Comparison of ENCODE assay signal across 8 mouse cellular contexts in the genomic region with DNA sequence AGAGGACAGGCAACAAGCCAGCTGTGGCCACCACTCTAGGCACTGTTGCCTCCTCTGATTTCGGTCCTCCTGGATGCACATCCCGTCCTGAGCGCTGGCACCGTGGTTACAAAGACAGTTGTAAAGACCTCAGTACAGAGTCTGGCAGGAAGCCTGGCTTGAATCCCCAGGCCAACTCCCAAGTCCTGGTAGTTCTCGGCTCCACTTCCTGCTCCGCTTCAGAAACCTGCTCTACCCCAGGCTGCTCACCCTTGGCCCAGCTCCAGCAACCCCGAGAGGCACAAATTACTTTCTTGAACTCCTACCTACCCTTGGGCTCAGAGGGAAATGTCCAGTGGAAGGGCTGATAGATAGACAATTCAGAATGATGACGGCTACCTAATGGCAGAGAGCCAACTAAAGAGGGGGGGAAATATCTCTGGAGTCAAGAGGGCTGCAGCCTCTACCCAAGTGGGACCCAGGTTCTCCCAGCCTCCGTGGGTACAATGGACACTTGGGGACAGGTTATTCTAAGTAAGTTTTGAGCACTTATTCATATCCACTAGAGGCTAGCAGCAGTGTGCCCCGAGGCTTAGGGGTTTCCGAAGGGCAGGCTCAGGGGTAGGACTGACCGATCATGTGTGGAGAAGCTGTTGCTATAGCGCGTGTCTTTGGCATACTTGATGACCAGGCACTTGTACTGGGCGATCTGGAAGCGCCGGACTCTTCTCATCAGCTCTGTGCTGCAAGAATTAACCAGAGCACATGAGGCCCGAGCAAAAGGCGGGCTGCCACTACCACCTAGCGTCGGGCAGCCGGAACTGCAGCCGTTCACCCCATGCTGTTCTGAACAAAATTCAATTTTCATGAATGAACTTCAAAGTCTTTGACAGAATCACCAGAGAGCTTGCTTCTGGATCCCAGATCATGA. TPM values are rescaled to one million over a fixed set of nuclear protein-coding genes. Genes with fewer than 3 reads are reported as not detected.
DNase-seq lines count a peak whose midpoint lies in the region; ATAC-seq and TF ChIP-seq lines count a peak whose summit lies in the region.

No protein-coding gene starts in this region.

- peak overlapping the region; percentile 34 for H3K4me3 ChIP-seq in forebrain, embryonic 14.5 days (ENCODE audit: low read depth, low read length)
- peak overlapping the region; percentile 66 for H3K4me3 ChIP-seq in lung, embryonic 14.5 days (ENCODE audit: low read depth, low read length)
- H3K4me3 ChIP-seq in olfactory bulb, adult 2 months (ENCODE audit: insufficient read depth, low read depth, low read length) = no peak overlapping the region
- peak overlapping the region; percentile 34 for H3K4me3 ChIP-seq in thymus, adult 2 months (ENCODE audit: control insufficient read depth, insufficient read depth, low read length)

- peak overlapping the region; percentile 56 for H3K9ac ChIP-seq in forebrain, embryonic 14.5 days (ENCODE audit: low read length)
- peak overlapping the region; percentile 81 for H3K9ac ChIP-seq in lung, embryonic 14.5 days

- peak; percentile 77 for ATAC-seq in forebrain, embryonic 14.5 days
- ATAC-seq in lung, embryonic 14.5 days (ENCODE audit: insufficient read depth) = peak; percentile 71

- H3K27ac ChIP-seq in forebrain, embryonic 14.5 days (ENCODE audit: low read depth, low read length) = peak overlapping the region; percentile 76; the same call in 1 of the 2 replicates
- H3K27ac ChIP-seq in lung, embryonic 14.5 days (ENCODE audit: low read depth) = peak overlapping the region; percentile 55; the same call in 1 of the 2 replicates
- no peak overlapping the region for H3K27ac ChIP-seq in olfactory bulb, adult 2 months (ENCODE audit: insufficient read depth, low read depth, low read length)
- H3K27ac ChIP-seq in thymus, adult 2 months (ENCODE audit: control insufficient read depth, insufficient read depth, low read length) = peak overlapping the region; percentile 7; the same call in 1 of the 2 replicates

- H3K9me3 ChIP-seq in forebrain, embryonic 14.5 days (replicated peaks; ENCODE audit: control insufficient read depth, low read length) = no peaks in the 10 kb centered on the region
- no peaks in the 10 kb centered on the region for H3K9me3 ChIP-seq in lung, embryonic 14.5 days (ENCODE audit: low read depth, low read length)

- TF ChIP-seq CTCF in lung, embryonic 14.5 days (IDR thresholded peaks at IDR 0.05; ENCODE audit: low read depth) = peak; percentile 96
- peak; percentile 95 for TF ChIP-seq CTCF in olfactory bulb, adult 2 months (IDR thresholded peaks at IDR 0.05; ENCODE audit: insufficient read depth, low read depth, low read length)
- TF ChIP-seq CTCF in thymus, adult 2 months (IDR thresholded peaks at IDR 0.05; ENCODE audit: borderline replicate concordance, control insufficient read depth, extremely low read depth, insufficient read depth, low read length, poor library complexity) = peak; percentile 94

- DNase-seq in ES-CJ7 (ENCODE audit: low read depth, low spot score) = peak; percentile 75
- peak; percentile 63 for DNase-seq in cerebellum, adult 11-12 months
- peak; percentile 85 for DNase-seq in forebrain, embryonic 14.5 days (ENCODE audit: low spot score)
- peak; percentile 66 for DNase-seq in heart, postnatal 25 days (ENCODE audit: low spot score)
- peak; percentile 61 to 85 for DNase-seq in layer of hippocampus, adult 8-10 months (ENCODE audit: low spot score in 2 of 2)
- peak; percentile 94 for DNase-seq in lung, embryonic 14.5 days
- peak; percentile 80 for DNase-seq in thymus, adult 2 months

- H3K4me1 ChIP-seq in forebrain, embryonic 14.5 days (ENCODE audit: control insufficient read depth, insufficient read depth, low read length) = peaks cover 22% of the 10 kb centered on the region
- H3K4me1 ChIP-seq in lung, embryonic 14.5 days (ENCODE audit: insufficient read depth) = peaks cover 30% of the 10 kb centered on the region
- peaks cover 16% of the 10 kb centered on the region for H3K4me1 ChIP-seq in olfactory bulb, adult 2 months (ENCODE audit: control insufficient read depth, insufficient read depth, low read length)
- H3K4me1 ChIP-seq in thymus, adult 2 months (replicated peaks; ENCODE audit: control insufficient read depth, insufficient read depth, low read length) = peaks cover 53% of the 10 kb centered on the region

- 11% methylated on average over 23 of the region's 23 CpGs for WGBS in forebrain, embryonic 14.5 days
- WGBS in lung, embryonic 14.5 days = 14% methylated on average over 23 of the region's 23 CpGs
- WGBS in olfactory bulb, adult 2 months = 9% methylated on average over 23 of the region's 23 CpGs
- 23% methylated on average over 23 of the region's 23 CpGs for WGBS in thymus, adult 2 months

- intact Hi-C loops in heart, postnatal 25 days (cut with DNase I) = loop anchor here (1.0 to 2.0 kb wide), 4 partner anchors 34 to 440 kb away; no protein-coding TSS in a partner anchor

- H3K4me2 ChIP-seq in forebrain, embryonic 14.5 days (ENCODE audit: low read length) = peak overlapping the region; percentile 74
- H3K4me2 ChIP-seq in lung, embryonic 14.5 days = peak overlapping the region; percentile 82

- no peaks in the 10 kb centered on the region for H3K27me3 ChIP-seq in forebrain, embryonic 14.5 days (replicated peaks; ENCODE audit: control insufficient read depth, insufficient read depth, low read length)
- H3K27me3 ChIP-seq in lung, embryonic 14.5 days (ENCODE audit: insufficient read depth, low read length) = no peaks in the 10 kb centered on the region
- H3K27me3 ChIP-seq in thymus, adult 2 months (ENCODE audit: control insufficient read depth, insufficient read depth, low read length) = no peaks in the 10 kb centered on the region

- no peak for TF ChIP-seq POLR2A in olfactory bulb, adult 2 months (IDR thresholded peaks at IDR 0.05; ENCODE audit: insufficient read depth, low read depth, low read length)
- 0 out of 2 replicates have a peak, but pooled peaks have one; percentile 15 for TF ChIP-seq POLR2A in thymus, adult 2 months (IDR thresholded peaks at IDR 0.05; ENCODE audit: control insufficient read depth, extremely low read depth, insufficient read depth, low read length, poor library complexity)

- peaks cover 26% of the 10 kb centered on the region; the same call in 1 of the 2 replicates for H3K36me3 ChIP-seq in forebrain, embryonic 14.5 days (ENCODE audit: control insufficient read depth, insufficient read depth, low read length)
- H3K36me3 ChIP-seq in lung, embryonic 14.5 days (ENCODE audit: insufficient read depth) = peaks cover 42% of the 10 kb centered on the region
- H3K36me3 ChIP-seq in thymus, adult 2 months (ENCODE audit: control insufficient read depth, insufficient read depth, low read length) = peaks cover 6% of the 10 kb centered on the region; the same call in 1 of the 2 replicates

RNA-seq across cellular contexts. Expression of a gene that starts 1.4 kb away (rescaled TPM):
- polyA plus RNA-seq in forebrain, embryonic 14.5 days (2014; fragmentation: Nextera tagmentation; extraction: Ambion mirVana) = 4.4 and 5.7 TPM in 2 replicates
- 1 to 10 TPM; 4.3 to 5.6 TPM for total RNA-seq in heart, postnatal 25 days (2021)
- total RNA-seq in layer of hippocampus, adult 8-10 months (2022) = 1 to 10 TPM; 4.0 to 5.4 (median 4.2) TPM
- polyA plus RNA-seq in lung, embryonic 14.5 days (2014; fragmentation: Nextera tagmentation; extraction: Ambion mirVana) = 4.6 TPM in 2 replicates
- polyA plus RNA-seq in olfactory bulb, adult 2 months (2012; ENCODE audit: insufficient read depth, insufficient read length, low replicate concordance, missing spikeins) = not detected in 2 replicates
- 17.7 and 18.2 TPM in 2 replicates for polyA plus RNA-seq in thymus, adult 2 months (2012; rRNA removed)

RNA-seq across cellular contexts. Expression of a gene that starts 1.6 kb away (rescaled TPM):
- polyA plus RNA-seq in forebrain, embryonic 14.5 days (2014; fragmentation: Nextera tagmentation; extraction: Ambion mirVana) = 44.9 and 67.8 TPM in 2 replicates
- 1 to 10 TPM; 2.3 to 3.2 TPM for total RNA-seq in heart, postnatal 25 days (2021)
- total RNA-seq in layer of hippocampus, adult 8-10 months (2022) = 1 to 10 TPM in 1 of 4 experiments, under 1 TPM in 3; 0.54 to 1.3 (median 0.88) TPM
- 144 and 158 TPM in 2 replicates for polyA plus RNA-seq in lung, embryonic 14.5 days (2014; fragmentation: Nextera tagmentation; extraction: Ambion mirVana)
- polyA plus RNA-seq in olfactory bulb, adult 2 months (2012; ENCODE audit: insufficient read depth, insufficient read length, low replicate concordance, missing spikeins) = not detected in 2 replicates
- 130 and 167 TPM in 2 replicates for polyA plus RNA-seq in thymus, adult 2 months (2012; rRNA removed)

RNA-seq across cellular contexts. Expression of a gene that starts 14.8 kb away (rescaled TPM):
- polyA plus RNA-seq in forebrain, embryonic 14.5 days (2014; fragmentation: Nextera tagmentation; extraction: Ambion mirVana) = 0.41 and 1.3 TPM in 2 replicates
- 1 to 10 TPM in 1 of 2 experiments, under 1 TPM in 1; 0.36 to 1.2 TPM for total RNA-seq in heart, postnatal 25 days (2021)
- 1 to 10 TPM in 3 of 4 experiments, not detected in 1; 1.7 to 2.2 (median 1.9) TPM for total RNA-seq in layer of hippocampus, adult 8-10 months (2022)
- polyA plus RNA-seq in lung, embryonic 14.5 days (2014; fragmentation: Nextera tagmentation; extraction: Ambion mirVana) = 0.23 and 0.30 TPM in 2 replicates
- not detected in 2 replicates for polyA plus RNA-seq in olfactory bulb, adult 2 months (2012; ENCODE audit: insufficient read depth, insufficient read length, low replicate concordance, missing spikeins)
- 0.06 TPM in 1 of 2 replicates, not detected in the other for polyA plus RNA-seq in thymus, adult 2 months (2012; rRNA removed)

RNA-seq across cellular contexts. Expression of a gene that starts 14.8 kb away (rescaled TPM):
- polyA plus RNA-seq in forebrain, embryonic 14.5 days (2014; fragmentation: Nextera tagmentation; extraction: Ambion mirVana) = 19.2 and 20.7 TPM in 2 replicates
- total RNA-seq in heart, postnatal 25 days (2021) = 100 to 1,000 TPM; 109 to 113 TPM
- 10 to 100 TPM; 11.4 to 33.5 (median 24.5) TPM for total RNA-seq in layer of hippocampus, adult 8-10 months (2022)
- 65.9 and 71.6 TPM in 2 replicates for polyA plus RNA-seq in lung, embryonic 14.5 days (2014; fragmentation: Nextera tagmentation; extraction: Ambion mirVana)
- not detected in 2 replicates for polyA plus RNA-seq in olfactory bulb, adult 2 months (2012; ENCODE audit: insufficient read depth, insufficient read length, low replicate concordance, missing spikeins)
- polyA plus RNA-seq in thymus, adult 2 months (2012; rRNA removed) = 286 and 322 TPM in 2 replicates

RNA-seq across cellular contexts. Expression of a gene that starts 24.7 kb away (rescaled TPM):
- 106 and 145 TPM in 2 replicates for polyA plus RNA-seq in forebrain, embryonic 14.5 days (2014; fragmentation: Nextera tagmentation; extraction: Ambion mirVana)
- 1 to 10 TPM in 1 of 2 experiments, under 1 TPM in 1; 0.73 to 1.3 TPM for total RNA-seq in heart, postnatal 25 days (2021)
- total RNA-seq in layer of hippocampus, adult 8-10 months (2022) = 1 to 10 TPM in 2 of 4 experiments, under 1 TPM in 2; 0.12 to 1.6 (median 0.86) TPM
- polyA plus RNA-seq in lung, embryonic 14.5 days (2014; fragmentation: Nextera tagmentation; extraction: Ambion mirVana) = 395 and 399 TPM in 2 replicates
- polyA plus RNA-seq in olfactory bulb, adult 2 months (2012; ENCODE audit: insufficient read depth, insufficient read length, low replicate concordance, missing spikeins) = not detected in 2 replicates
- polyA plus RNA-seq in thymus, adult 2 months (2012; rRNA removed) = 75.4 and 87.2 TPM in 2 replicates

Comparison
In these comparisons a context has a peak if more than half of its experiments do, and no peak if none do; other contexts are left out.
1. RNA of a gene that starts 1.6 kb away (polyA plus RNA-seq): 144 to 158 TPM in lung, embryonic 14.5 days, 130 to 167 TPM in thymus, adult 2 months and 44.9 to 67.8 TPM in forebrain, embryonic 14.5 days; not detected in olfactory bulb, adult 2 months; every median in the first group is over 10 times any median in the second.
2. Peak in every context shown above with its lines, with median percentiles within 50 percentile points of each other: DNase-seq and CTCF ChIP-seq.